Mouse (Mus musculus) E14TG2a.4 (cell line): ENCODE results near the gene Edem1.

Experiments
- CTCF ChIP-seq: conservative IDR thresholded peaks from 2 replicates; pipeline ENCODE4 v1.5.1; 2014; ENCODE audit warnings: low read length
- POU5F1 ChIP-seq: IDR thresholded peaks from 2 replicates; pipeline ENCODE4 v1.6.1; 2014; ENCODE audit warnings: low read length, borderline replicate concordance

- no peak for TF ChIP-seq CTCF
- TF ChIP-seq POU5F1: no peak
Measured at GRCm38 (mm10) chr6:108892589-108892988, 64.1 kb downstream of the Edem1 start.
